Mouse (Mus musculus): ENCODE results near the gene Nelfe.
"Not testable (repeated sequence)": the region's sequence is repeated elsewhere in the genome, so short reads cannot be mapped to it uniquely, and the experiment has no call there.

DNA sequence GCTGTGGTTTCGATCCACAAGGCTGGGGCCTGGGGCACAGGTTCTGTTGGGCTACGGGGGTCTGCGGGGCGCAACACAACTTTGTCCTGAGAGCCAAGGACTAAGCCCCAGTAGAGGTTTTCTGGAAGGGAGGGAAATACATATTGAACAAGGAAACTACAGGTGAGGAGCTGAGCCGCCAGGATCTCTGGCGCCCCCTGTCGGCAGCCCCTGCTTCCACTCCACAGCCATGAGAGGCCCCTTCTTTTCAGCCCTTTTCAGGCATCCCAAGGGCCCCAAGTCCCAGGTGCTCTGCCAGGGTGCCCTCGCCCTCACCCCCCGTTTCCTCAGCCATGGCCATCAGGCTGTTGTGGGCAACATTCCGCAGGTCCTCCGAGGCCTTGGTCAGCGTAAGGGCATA, 36.4 kb upstream of the Nelfe start:
- TF ChIP-seq CHD2 (IDR thresholded peaks at IDR 0.05; ENCODE audit: low read length); MAZ (IDR thresholded peaks at IDR 0.05; ENCODE audit: low read depth, low read length); ELF1 (IDR thresholded peaks at IDR 0.05; ENCODE audit: low read depth, low read length); MAX (IDR thresholded peaks at IDR 0.05; ENCODE audit: low read length); ZMIZ1 (IDR thresholded peaks at IDR 0.05; ENCODE audit: low read depth, low read length): not testable (repeated sequence)
- TF ChIP-seq CTCF (conservative IDR thresholded peaks at IDR 0.05 in 1 of 2, IDR thresholded peaks at IDR 0.05 in 1 of 2; ENCODE audit: low read depth in 2 of 2, low read length in 2 of 2) = peak; percentile 56 to 68

Data from CH12.LX (cell line).